Mouse (Mus musculus) kidney, postnatal 25 days (tissue): ENCODE data around the gene Coq7.

Experiments used
- DNase-seq, 2 experiments: peaks; one replicate each; pipeline ENCODE4 v3.0.0; 2021; ENCODE audit warnings: mixed read lengths in 2 of 2

The Coq7 gene

GRCm38 (mm10) chr7:118533178-118533578, at the start of gene Coq7:
TSS of gene Coq7 (minus strand) at chr7:118533356.
- peak; percentile 97 for DNase-seq

GRCm38 (mm10) chr7:118579938-118580337, 46.8 kb upstream of the Coq7 start:
- no peak for DNase-seq

GRCm38 (mm10) chr7:118578269-118578668, 45.1 kb upstream of the Coq7 start:
- no peak for DNase-seq

DNA sequence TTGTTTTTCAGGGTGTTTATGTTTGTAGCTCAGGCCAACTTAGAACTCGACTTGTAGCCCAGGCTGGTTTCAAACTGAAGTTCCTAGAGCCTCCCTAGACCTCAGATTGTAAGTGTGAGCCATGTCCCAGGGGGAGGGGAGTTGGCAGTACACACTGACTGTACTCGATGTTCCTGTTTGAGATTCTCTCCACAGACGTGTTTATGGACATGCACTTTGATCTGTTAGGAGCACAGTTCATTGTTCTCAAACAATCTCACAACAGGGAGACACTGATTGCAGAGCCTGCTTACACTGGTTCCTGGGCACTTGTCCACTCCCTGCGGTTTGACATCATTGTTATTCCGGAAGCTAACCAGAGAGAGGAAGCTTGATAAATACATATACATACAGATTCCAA, 38.9 kb upstream of the Coq7 start:
- no peak for DNase-seq

DNA sequence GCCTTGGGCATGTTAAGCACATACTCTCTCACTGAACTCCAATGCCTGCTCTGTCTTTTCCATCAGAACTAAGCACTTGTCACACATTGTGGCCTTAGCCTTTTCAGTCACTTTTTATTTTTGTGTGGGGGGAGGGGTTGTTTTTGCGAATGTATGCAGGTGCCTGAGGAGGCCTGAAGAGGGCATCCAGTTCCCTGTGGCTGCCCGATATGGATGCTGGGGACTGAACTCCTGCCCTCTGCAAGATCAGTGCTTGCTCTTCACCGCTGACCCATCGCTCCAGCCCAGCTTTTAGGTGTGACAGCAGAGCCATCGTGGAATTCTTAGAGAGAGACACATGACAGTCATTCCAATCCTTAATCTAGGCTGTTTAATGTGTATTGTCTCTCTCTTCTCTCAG, 38.2 kb upstream of the Coq7 start:
- DNase-seq: no peak

DNA sequence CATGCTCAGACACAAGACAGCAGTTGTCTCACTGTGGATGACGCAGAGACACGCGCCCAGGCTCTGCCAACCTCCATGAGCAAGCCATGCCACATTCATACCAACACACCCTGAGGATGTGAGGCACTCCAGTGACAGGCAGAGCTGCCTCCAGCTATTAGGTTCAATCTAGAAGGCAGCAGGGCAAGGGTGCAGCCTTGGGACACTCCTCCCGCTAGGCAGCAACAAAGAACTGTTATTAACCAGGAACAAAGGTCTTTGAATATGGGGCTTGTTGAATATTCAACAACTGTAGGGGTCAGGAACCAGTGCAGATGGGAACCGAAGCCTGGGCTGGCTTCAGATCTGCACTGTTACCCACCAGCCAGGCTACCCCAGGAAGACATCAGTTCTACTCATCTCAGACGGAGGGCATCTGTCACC, 36.0 kb upstream of the Coq7 start:
- DNase-seq: no peak

DNA sequence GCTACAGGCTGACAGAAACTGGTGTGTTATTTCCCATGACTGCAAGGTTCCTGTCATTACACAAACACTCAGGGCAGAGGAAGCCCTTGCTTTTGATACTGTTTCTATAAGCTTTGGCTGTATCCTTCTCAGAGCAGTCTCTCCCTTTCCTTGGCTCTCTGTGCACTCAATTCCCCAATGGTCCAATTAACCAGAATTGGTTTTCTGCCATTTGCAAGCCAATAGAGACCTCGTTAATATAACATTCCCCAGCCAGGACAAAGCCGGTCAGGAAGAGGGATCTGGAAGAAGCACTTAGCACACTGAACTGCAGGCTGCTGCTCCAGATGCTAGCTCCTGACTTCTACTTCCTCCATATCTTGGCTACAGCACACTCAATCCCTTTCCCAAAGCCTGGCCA, 21.1 kb upstream of the Coq7 start:
- no peak for DNase-seq

GRCm38 (mm10) chr7:118553881-118554280, 20.7 kb upstream of the Coq7 start:
- no peak for DNase-seq

- DNase-seq: no peak
Measured at GRCm38 (mm10) chr7:118547451-118547850, 14.3 kb upstream of the Coq7 start.

GRCm38 (mm10) chr7:118544128-118544527, 11.0 kb upstream of the Coq7 start:
- DNase-seq: no peak

- no peak for DNase-seq
Measured at GRCm38 (mm10) chr7:118535076-118535475, 1.9 kb upstream of the Coq7 start.

- no peak for DNase-seq
Measured at GRCm38 (mm10) chr7:118534326-118534725, 1.2 kb upstream of the Coq7 start.

- DNase-seq: peak; percentile 98 to 99
Measured at GRCm38 (mm10) chr7:118532519-118533177, 508 bp downstream of the Coq7 start.

- DNase-seq: no peak
Measured at GRCm38 (mm10) chr7:118526967-118527366, 6.2 kb downstream of the Coq7 start.

DNA sequence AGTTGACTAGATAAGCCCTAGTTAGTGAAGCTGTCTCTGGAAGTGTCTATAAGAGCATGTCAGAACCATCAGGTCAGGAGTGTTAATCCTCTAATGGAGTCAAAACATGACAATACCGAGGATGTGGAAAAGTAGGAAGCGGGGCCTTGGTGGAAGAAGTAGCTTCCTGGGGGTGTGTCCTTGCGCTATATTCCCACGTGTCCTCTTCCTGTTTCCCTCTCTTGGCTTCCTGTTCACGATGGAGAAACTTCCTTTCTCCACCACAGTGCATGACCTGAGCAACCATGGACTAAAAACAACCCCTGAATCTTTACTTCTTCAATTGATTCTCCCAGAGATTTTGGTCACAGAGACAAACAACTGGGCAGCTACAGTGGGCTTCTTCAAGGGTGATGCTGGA, 11.1 kb downstream of the Coq7 start:
- no peak for DNase-seq

DNA sequence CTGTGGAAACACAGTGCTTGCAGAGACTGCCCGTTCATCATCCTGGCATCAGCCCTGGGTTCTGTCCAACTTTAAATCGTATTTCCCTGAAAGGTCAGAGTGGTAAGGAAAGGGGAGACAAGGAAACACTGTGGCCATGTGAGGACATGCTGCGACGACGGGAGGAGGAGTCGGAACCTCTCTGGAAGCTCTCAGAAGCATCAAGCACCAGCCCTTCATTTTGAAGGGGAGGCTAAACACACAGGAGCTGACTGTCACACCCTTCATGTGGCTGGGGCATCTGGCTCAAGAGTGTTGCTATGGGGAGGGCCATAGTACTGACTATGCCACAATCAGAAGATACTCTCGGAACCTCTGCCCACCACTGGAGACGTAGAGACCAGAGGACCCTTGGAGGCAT, 13.5 kb downstream of the Coq7 start:
- no peak for DNase-seq

- DNase-seq: peak; percentile 81 to 83
Measured at GRCm38 (mm10) chr7:118518687-118519086, 14.5 kb downstream of the Coq7 start.

DNA sequence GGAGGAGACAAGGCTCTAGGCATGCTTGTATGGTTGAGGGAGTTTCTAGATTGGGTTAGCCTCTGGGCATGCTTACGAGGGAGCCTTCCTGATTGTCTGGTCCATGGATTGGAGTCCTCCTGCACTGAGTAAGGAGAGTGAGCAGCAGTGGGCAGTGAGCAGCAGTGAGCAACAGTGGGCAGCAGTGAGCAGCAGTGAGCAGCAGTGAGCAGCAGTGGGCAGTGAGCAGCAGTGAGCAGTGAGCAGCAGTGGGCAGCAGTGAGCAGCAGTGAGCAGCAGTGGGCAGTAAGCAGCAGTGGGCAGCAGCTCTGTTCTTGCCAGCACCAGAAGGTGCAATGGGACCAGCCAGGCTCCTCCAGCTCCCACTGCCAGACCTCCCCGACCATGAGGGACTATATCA, 15.3 kb downstream of the Coq7 start:
- peak in 1 of 2 experiments; percentile 10 for DNase-seq

GRCm38 (mm10) chr7:118508556-118508955, 24.6 kb downstream of the Coq7 start:
- no peak for DNase-seq

DNA sequence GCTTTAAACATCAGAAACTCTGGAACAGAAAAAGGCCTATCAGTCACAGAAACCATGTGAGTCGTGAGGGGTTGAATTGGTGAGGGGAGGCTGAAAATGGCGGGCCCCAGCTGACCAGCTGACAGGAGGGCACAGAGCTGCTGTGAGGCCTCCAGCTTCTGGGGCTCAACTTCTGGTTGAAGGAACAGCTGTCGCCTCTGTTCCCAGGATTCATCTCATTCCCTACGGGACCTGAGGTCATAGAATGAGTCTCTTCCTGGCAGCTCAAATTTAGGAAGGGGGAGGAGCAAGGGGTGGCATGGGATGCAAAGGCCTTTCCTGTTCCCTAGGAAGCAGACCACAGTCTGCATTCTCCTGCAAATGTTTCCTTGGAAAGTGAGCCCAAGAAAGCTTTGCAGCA, 29.3 kb downstream of the Coq7 start:
- no peak for DNase-seq

DNA sequence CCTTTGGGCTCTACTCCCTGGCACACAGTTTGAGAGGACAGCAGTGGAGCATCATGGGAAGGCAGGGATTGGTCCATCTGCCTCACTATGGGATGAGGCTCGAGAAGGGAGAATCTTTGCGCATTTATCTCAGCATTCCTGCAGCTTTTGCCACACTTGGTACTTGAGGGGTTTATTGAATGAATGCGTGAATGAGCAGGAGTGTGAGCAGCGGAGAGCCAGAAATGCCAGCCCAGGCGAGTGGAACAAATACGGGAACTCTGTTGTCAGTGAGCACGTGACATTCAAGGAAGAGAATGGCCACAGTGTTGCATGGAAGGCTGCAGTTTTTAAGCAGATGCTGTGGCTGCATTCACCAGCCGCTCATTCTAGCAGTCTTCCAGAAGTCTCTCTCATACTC, 30.8 kb downstream of the Coq7 start:
- DNase-seq: no peak

- no peak for DNase-seq
Measured at GRCm38 (mm10) chr7:118499784-118500435, 33.2 kb downstream of the Coq7 start.

DNA sequence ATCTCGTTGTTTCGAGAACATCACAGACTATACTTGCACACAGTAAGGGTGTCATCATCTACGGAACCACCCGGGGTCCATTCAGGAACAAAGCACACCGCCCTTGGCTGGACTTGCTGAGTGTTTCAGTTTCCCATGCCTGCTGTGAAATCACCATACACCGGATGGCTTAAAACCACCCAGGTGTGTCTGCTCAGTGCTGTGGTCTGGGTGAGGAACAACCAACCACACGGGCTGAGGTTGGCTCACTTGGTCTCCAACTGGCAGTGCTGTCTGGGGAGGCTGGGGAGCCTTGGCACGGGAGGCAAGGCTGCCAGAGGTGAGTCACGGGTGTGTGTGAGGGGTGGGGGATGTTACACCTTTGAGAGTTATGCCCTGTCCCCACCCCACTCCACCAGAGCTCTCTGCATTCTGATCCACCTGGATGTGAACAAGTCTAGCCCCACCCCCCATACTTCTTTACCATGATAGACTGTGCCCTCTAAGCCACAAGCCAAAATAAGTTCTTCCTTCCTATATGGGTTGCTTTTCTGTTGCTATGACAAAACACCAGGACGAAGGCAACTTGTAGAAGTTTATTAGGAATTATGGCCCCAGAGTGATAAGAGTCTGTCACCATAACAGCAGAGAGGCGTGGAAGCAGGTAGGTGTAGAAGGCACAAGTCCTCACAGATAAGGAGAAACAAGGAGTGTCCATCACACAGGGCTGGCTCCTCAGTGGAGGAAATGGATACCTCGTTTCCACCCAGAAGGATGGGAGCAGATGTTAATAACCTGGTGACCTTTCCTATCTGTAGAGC, 34.0 kb downstream of the Coq7 start:
- DNase-seq: no peak
